Mouse (Mus musculus): ENCODE measurements at regions not wholly inside any gene's neighbourhood (a gene's known extent, or its start where the extent isn't known, plus 50 kb on each side); places are given as distances from the start of the nearest gene placed in this dataset.

GRCm38 (mm10) chr14:72238344-72238743, 253.3 kb downstream of the Gm9195 start:
- no peak for TF ChIP-seq USF1 (IDR thresholded peaks at IDR 0.05; ENCODE audit: low read depth)
- no peak for TF ChIP-seq E2F4 (IDR thresholded peaks at IDR 0.05; ENCODE audit: insufficient read depth)
- no peak for TF ChIP-seq POLR2A (IDR thresholded peaks at IDR 0.05; ENCODE audit: insufficient read length, low read depth)
- no peak for TF ChIP-seq MAX (IDR thresholded peaks at IDR 0.05; ENCODE audit: low read depth)
- no peak for TF ChIP-seq POLR2AphosphoS2 (IDR thresholded peaks at IDR 0.05; ENCODE audit: insufficient read length, low read depth)
- TF ChIP-seq TCF12 (IDR thresholded peaks at IDR 0.05; ENCODE audit: insufficient read depth, poor library complexity, severe bottlenecking) = no peak
- TF ChIP-seq MYOG (IDR thresholded peaks at IDR 0.05; ENCODE audit: control insufficient read depth in 1 of 3, insufficient read depth in 1 of 3, insufficient read length in 2 of 3, low read depth in 2 of 3) = no peak
- no peak for TF ChIP-seq CEBPB (IDR thresholded peaks at IDR 0.05; ENCODE audit: insufficient read depth, poor library complexity, severe bottlenecking)
- no peak for TF ChIP-seq MYOD1 (IDR thresholded peaks at IDR 0.05; ENCODE audit: control insufficient read depth in 1 of 3, insufficient read length in 2 of 3, low read depth in 2 of 3)
- TF ChIP-seq REST (IDR thresholded peaks at IDR 0.05; ENCODE audit: insufficient read depth, insufficient read length) = no peak
